Mouse (Mus musculus) left cerebral cortex, adult 18-20 months (tissue): ENCODE results near the gene Gm5741. TPM values are rescaled to one million over a fixed set of nuclear protein-coding genes. Genes with fewer than 3 reads are reported as not detected.

Source experiments
- DNase-seq, 2 experiments: peaks; one replicate each; pipeline ENCODE4 v3.0.0; 2021 to 2022; ENCODE audit warnings: low spot score in 2 of 2, mixed read lengths in 1 of 2
- microRNA-seq, 2 experiments: library from miRNA; unstranded; fragments of <30 nt; microRNA quantifications; one replicate each; pipeline ENCODE4 v1.2.0; 2021
- total RNA-seq, 2 experiments: library from RNA; stranded (reverse); gene quantifications; 2 replicates each; pipeline ENCODE4 v1.2.3; 2021

The Gm5741 gene
- total RNA-seq, 2 experiments from 2014 or later = not detected

GRCm38 (mm10) chr8:85032622-85033311 lies 35.0 kb downstream of the Gm5741 start:
- DNase-seq = no peak

- no peak for DNase-seq
Measured at GRCm38 (mm10) chr8:85029271-85029670, 38.5 kb downstream of the Gm5741 start.

- no peak for DNase-seq
Measured at GRCm38 (mm10) chr8:85027922-85028321, 39.9 kb downstream of the Gm5741 start.

GRCm38 (mm10) chr8:85027516-85027855 lies 40.3 kb downstream of the Gm5741 start:
- DNase-seq = no peak

DNA sequence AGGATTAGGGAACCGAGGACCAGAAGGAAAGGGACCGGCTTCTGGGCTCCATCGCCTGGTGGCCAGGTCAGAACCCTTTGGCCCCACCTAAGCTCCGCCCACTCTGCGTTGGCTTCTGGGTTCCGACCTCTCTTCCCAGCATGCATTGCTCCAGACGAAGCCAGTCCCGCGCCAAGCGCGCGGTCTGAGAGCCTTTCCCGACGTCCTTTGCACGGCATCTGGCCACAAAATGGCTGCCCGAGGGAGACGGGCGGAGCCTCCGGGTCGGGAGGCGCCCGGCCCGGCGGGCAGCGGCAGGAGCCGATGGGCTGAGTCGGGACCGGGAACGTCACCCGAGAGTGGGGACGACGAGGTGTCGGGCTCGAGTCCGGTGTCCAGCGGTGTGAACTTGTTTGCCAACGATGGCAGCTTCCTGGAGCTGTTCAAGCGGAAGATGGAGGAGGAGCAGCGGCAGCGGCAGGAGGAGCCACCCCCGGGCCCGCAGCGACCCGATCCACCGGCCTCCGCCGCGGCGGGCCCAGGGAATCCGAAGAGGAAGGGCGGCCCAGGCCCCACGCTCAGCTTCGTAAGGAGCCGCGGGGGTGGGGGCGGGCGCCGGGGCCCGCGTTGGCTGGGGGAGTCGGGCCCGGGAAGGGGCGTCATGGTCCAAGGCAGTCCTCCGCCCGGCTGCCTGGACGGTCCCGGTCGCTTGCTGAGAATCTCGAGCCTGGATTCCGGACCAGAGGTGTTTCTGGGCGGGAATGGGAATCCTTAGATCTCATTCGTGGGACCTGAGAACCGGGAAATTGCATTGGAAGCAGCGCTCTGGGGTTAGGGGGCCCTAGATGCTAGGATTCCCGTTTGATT lies 40.9 kb downstream of the Gm5741 start, which contains the start of gene Trir:
Trir (plus strand) TSS at position 154 of the 846 bp plus-strand sequence.
- peak; percentile 95 to 96 for DNase-seq

DNA sequence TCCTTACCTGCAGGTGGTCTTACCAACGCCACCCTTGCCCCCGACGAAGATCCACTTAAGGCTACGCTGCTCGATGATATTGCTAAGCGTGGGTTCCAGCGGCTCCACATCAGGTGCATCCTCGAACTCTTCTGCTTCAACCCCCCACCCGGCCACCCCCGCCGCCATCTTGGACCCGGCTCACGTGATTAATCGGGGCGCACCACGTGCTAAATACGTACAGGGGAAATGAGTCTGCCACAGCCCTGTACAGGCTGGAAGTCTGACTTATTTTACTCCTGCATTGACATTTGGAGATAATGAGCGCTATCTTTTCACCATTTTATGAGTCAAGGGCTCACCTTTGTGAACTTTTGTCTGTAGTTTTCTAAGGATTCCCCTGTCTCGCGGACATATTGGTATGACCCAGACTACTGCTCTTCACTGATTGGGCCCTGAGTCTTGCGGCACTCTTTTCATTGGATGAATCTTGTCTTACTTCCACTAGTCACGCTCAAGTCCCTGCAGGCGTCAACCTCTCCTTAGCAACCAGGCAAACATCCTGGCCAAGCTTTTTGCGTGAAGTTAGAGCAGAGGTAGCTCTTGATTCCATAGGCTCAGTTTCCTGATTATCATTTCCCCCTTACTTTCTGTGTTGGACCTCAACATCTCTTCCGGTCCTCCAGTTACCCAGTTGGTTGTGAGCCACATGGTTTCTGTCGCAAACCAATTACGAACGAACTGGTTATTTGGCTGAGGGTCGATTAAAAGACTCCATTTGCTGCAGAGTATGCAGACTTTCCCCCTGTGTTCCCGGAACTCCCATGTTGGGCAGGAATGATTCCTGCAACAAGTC lies 42.5 kb downstream of the Gm5741 start, which contains the start of gene Asna1:
Asna1 (minus strand) TSS at position 184 of the 835 bp plus-strand sequence.
- DNase-seq = peak; percentile 75 to 76

- no peak for DNase-seq
Measured at GRCm38 (mm10) chr8:85023846-85024245, 43.9 kb downstream of the Gm5741 start.

- DNase-seq = no peak
Measured at GRCm38 (mm10) chr8:85021514-85022055, 46.2 kb downstream of the Gm5741 start.

Small RNAs within 50 kb of the gene (microRNA-seq; reads per million reads assigned to microRNA genes)
- gene Gm23388 (0.42 to 0.50 reads per million in 2 experiments), gene Mir7070 (3.7 to 4.2 reads per million in 2 experiments)

Other genes starting within 250 kb of the Gm5741 start
- 10 to 100 TPM; 10.2 to 10.8 TPM for gene Dand5, start 245.2 kb downstream of the Gm5741 start, total RNA-seq
- 10 to 100 TPM; 26.6 to 28.5 TPM for gene Gadd45gip1, start 236.5 kb downstream of the Gm5741 start, total RNA-seq
- gene Rad23a, start 227.3 kb downstream of the Gm5741 start, total RNA-seq = 10 to 100 TPM; 78.9 to 79.8 TPM
- gene Calr, start 221.0 kb downstream of the Gm5741 start, total RNA-seq = 100 to 1,000 TPM; 456 to 475 TPM
- gene Farsa, start 211.0 kb downstream of the Gm5741 start, total RNA-seq = 10 to 100 TPM; 45.8 to 48.2 TPM
- gene Syce2, start 195.9 kb downstream of the Gm5741 start, total RNA-seq = 1 to 10 TPM; 6.7 to 8.4 TPM
- gene Gcdh, start 174.1 kb downstream of the Gm5741 start, total RNA-seq = 10 to 100 TPM; 34.8 to 39.1 TPM
- under 1 TPM in 1 of 2 experiments, not detected in 1; 0.28 TPM for gene Klf1, start 166.1 kb downstream of the Gm5741 start, total RNA-seq
- 1 to 10 TPM; 3.2 to 3.7 TPM for gene Dnase2a, start 159.4 kb downstream of the Gm5741 start, total RNA-seq
- 10 to 100 TPM; 75.6 to 83.6 TPM for gene Mast1, start 130.6 kb downstream of the Gm5741 start, total RNA-seq
- 1 to 10 TPM in 1 of 2 experiments, under 1 TPM in 1; 0.91 to 1.3 TPM for gene Rtbdn, start 121.0 kb downstream of the Gm5741 start, total RNA-seq
- not detected for gene Gm49661, start 98.5 kb downstream of the Gm5741 start, total RNA-seq
- 100 to 1,000 TPM; 338 to 344 TPM for gene Prdx2, start 98.4 kb downstream of the Gm5741 start, total RNA-seq
- gene Rnaseh2a, start 98.2 kb downstream of the Gm5741 start, total RNA-seq = 10 to 100 TPM; 45.8 to 59.8 TPM
- 100 to 1,000 TPM; 119 to 130 TPM for gene Junb, start 89.3 kb downstream of the Gm5741 start, total RNA-seq
- 1 to 10 TPM; 9.6 to 9.7 TPM for gene Hook2, start 77.4 kb downstream of the Gm5741 start, total RNA-seq
- not detected for gene Best2, start 53.5 kb downstream of the Gm5741 start, total RNA-seq
- gene Asna1, start 42.7 kb downstream of the Gm5741 start, total RNA-seq = 100 to 1,000 TPM; 130 to 138 TPM
- gene Trir, start 41.2 kb downstream of the Gm5741 start, total RNA-seq = 100 to 1,000 TPM; 129 to 134 TPM
- gene Tnpo2, start 31.1 kb downstream of the Gm5741 start, total RNA-seq = 100 to 1,000 TPM; 171 to 176 TPM
- gene Fbxw9, start 7.9 kb downstream of the Gm5741 start, total RNA-seq = 10 to 100 TPM; 16.2 to 17.5 TPM
- gene Dhps, start 3.8 kb upstream of the Gm5741 start, total RNA-seq = 10 to 100 TPM; 63.8 to 68.7 TPM
- gene Wdr83os, start 12.8 kb upstream of the Gm5741 start, total RNA-seq = 10 to 100 TPM; 58.4 to 64.3 TPM
- gene Wdr83, start 13.3 kb upstream of the Gm5741 start, total RNA-seq = 10 to 100 TPM; 24.3 to 24.5 TPM
- 10 to 100 TPM; 30.8 to 36.9 TPM for gene Man2b1, start 15.3 kb upstream of the Gm5741 start, total RNA-seq
- 1 to 10 TPM; 7.8 to 8.8 TPM for gene Zfp791, start 55.1 kb upstream of the Gm5741 start, total RNA-seq
- gene Cks1brt, start 83.9 kb upstream of the Gm5741 start, total RNA-seq = not detected
- gene Olfr371, start 158.0 kb upstream of the Gm5741 start, total RNA-seq = not detected
- 10 to 100 TPM; 26.5 to 28.1 TPM for gene Orc6, start 231.7 kb upstream of the Gm5741 start, total RNA-seq
- 100 to 1,000 TPM; 128 to 133 TPM for gene Vps35, start 231.8 kb upstream of the Gm5741 start, total RNA-seq